Mouse (Mus musculus): ENCODE results near the gene Krtap27-1. TPM values are rescaled to one million over a fixed set of nuclear protein-coding genes. Genes with fewer than 3 reads are reported as not detected.

Gene Krtap27-1
- polyA plus RNA-seq, 1 experiment from 2014 or later, result not detected

DNA sequence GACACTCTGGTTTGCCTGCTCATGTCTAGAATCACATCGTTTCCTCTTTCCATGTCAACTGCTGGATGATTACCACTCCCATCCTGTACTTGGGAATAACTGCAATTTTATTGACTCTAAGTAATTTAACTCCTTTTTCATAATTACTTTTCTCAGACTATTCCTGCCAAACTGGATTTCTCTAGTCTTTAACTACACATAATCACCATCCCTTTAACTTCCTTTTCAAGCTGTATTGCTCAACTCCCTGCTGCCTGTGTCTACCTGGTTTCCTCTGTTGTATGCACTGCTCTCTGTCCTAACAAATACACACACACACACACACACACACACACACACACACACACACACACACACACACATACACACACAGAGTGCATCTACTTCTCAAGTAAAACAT is 20.4 kb downstream of the Krtap27-1 start:
- WGBS, result 23% methylated on average over 1 of the region's 1 CpGs
- no peaks in the 10 kb centered on the region for H3K9me3 ChIP-seq (ENCODE audit: control insufficient read depth)
- H3K4me1 ChIP-seq (replicated peaks; ENCODE audit: control insufficient read depth, insufficient read depth, low read length), result 0 out of 2 replicates have a peak, but pooled peaks cover 2% of the 10 kb centered on the region
- no peaks in the 10 kb centered on the region for H3K36me3 ChIP-seq (ENCODE audit: control insufficient read depth, insufficient read depth)
- no peak overlapping the region for H3K4me2 ChIP-seq (replicated peaks; ENCODE audit: low read depth)
- TF ChIP-seq CTCF (IDR thresholded peaks at IDR 0.05; ENCODE audit: low read depth), result no peak
- ATAC-seq, result peak; percentile 72
- no peak overlapping the region for H3K4me3 ChIP-seq (ENCODE audit: low read depth, low read length)
- H3K9ac ChIP-seq (ENCODE audit: low read depth, low read length), result no peak overlapping the region
- H3K27ac ChIP-seq (ENCODE audit: low read depth, low read length), result no peak overlapping the region
- no peaks in the 10 kb centered on the region for H3K27me3 ChIP-seq (replicated peaks; ENCODE audit: control insufficient read depth, insufficient read depth, low read length)

DNA sequence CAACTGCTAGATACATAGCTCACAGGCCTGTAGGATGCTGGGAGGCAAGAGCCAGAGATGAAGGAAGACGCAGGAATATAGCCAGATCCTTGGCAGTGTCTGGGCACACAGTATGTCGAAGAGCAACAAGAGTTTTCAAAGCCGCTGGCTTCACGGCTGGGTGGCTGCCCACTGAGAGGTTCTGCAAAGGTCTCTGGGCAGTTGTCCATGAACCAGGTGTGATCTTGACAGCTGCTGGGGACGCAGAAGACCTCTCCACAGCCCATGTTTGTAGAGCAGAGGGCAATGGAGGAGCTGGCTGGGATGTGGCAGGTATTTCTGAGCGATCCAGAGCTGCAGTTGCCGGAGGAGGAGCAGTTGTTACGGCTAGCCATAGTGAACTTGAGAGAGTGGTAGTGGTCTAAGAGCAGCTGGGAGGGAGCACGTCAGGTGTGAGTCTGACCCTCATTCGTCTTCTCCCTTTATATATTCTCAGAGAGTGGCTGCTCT is 24.1 kb downstream of the Krtap27-1 start, which contains the start of gene Krtap26-1:
TSS of gene Krtap26-1 (minus strand) at position 439 of the 489 bp plus-strand sequence.
- TF ChIP-seq CTCF (IDR thresholded peaks at IDR 0.05; ENCODE audit: low read depth), result no peak
- Histone ChIP-seq H3K36me3 (ENCODE audit: control insufficient read depth, insufficient read depth) (no peaks in the 10 kb centered on the region), H3K4me2 (replicated peaks; ENCODE audit: low read depth) (peak within 1 kb of the TSS; percentile 32), H3K9ac (ENCODE audit: low read depth, low read length) (no peak within 1 kb of the TSS), H3K9me3 (ENCODE audit: control insufficient read depth) (no peaks in the 10 kb centered on the region), H3K4me1 (replicated peaks; ENCODE audit: control insufficient read depth, insufficient read depth, low read length) (0 out of 2 replicates have a peak, but pooled peaks cover 2% of the 10 kb centered on the region), H3K27ac (ENCODE audit: low read depth, low read length) (peak within 1 kb of the TSS; percentile 68), H3K4me3 (ENCODE audit: low read depth, low read length) (no peak within 1 kb of the TSS), H3K27me3 (replicated peaks; ENCODE audit: control insufficient read depth, insufficient read depth, low read length) (no peaks in the 10 kb centered on the region)
- 85% methylated on average over 10 of the region's 10 CpGs for WGBS
- ATAC-seq, result no peak

DNA sequence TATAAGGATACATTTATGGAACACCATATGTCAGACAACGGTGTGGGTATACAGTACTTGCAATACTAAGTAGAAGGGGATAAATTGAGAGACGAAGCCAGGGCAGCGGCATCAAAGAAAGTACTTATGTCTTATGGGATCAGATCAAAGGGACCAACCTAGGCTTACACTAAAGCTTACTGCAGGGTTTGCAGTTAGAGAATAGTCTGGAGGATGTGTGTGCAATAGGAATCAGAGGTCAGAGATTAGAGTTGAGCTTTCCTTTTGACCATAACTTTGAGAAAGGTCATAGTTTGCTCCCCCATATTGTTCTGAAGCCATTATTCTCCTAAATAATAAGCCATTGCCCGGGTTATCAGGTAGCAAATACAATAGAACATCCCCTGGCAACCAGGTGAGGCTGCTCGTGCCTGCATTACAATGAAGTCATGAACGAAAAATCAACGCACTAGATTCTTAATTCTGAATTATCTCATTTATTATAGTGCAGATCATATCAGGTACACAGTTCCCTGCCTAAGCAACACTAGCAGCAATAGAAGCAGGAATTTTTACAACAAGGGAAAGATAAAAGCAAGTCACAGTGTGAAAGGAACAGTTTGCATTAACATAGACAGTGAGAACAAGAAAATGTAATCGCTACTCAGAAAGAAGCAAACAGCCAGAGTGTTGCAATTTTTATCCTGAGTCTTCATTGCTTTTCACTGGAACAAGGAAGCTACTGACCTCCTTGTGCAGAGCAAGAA is 24.9 kb downstream of the Krtap27-1 start:
- Histone ChIP-seq H3K4me1 (replicated peaks; ENCODE audit: control insufficient read depth, insufficient read depth, low read length) (0 out of 2 replicates have a peak, but pooled peaks cover 2% of the 10 kb centered on the region), H3K4me3 (ENCODE audit: low read depth, low read length) (no peak overlapping the region), H3K36me3 (ENCODE audit: control insufficient read depth, insufficient read depth) (no peaks in the 10 kb centered on the region), H3K9me3 (ENCODE audit: control insufficient read depth) (no peaks in the 10 kb centered on the region), H3K4me2 (replicated peaks; ENCODE audit: low read depth) (peak overlapping the region; percentile 32), H3K27ac (ENCODE audit: low read depth, low read length) (peak overlapping the region; percentile 68), H3K27me3 (replicated peaks; ENCODE audit: control insufficient read depth, insufficient read depth, low read length) (no peaks in the 10 kb centered on the region), H3K9ac (ENCODE audit: low read depth, low read length) (no peak overlapping the region)
- peak; percentile 80 for ATAC-seq
- WGBS, result 49% methylated on average over 8 of the region's 8 CpGs
- no peak for TF ChIP-seq CTCF (IDR thresholded peaks at IDR 0.05; ENCODE audit: low read depth)

DNA sequence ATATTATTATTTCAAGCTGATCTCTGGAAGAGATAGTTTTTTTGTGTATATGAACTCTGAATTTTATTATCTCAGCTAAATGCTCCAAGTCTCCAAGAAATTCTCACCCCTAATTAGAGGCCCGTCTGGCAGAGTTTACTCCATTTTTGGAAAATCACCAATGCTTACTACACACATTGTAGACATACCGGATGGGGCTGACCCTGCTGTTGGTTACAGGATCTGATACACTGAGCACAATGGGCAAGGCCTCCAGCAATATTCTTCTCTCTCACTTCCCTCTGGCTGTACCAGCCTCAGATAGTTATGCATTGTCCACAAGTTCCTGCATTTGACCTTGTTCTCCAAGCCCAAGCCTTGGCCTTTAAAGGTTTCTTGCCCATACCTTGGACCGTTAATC is 31.4 kb downstream of the Krtap27-1 start:
- H3K9ac ChIP-seq (ENCODE audit: low read depth, low read length), result no peak overlapping the region
- 90% methylated on average over 3 of the region's 3 CpGs for WGBS

DNA sequence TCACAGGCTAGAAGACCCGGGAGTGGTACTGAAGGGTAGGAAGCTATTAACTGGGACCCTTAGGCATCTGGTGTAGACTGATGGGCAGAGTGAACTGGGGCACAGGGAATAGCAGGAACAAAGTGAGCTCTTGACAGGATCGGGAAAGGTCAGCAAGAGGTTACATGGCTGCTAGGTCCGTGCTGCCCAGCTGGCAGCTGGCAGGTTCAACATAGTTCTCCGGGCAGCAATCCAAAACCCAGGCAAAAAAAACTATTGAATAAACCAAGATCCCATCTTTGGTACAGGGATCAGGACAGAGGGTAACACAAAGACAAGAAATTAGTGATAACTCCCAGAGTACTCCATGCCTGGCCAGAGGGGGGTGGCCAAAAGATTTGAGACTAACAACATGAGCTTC is 36.3 kb downstream of the Krtap27-1 start:
- Histone ChIP-seq H3K36me3 (ENCODE audit: control insufficient read depth, insufficient read depth) (no peaks in the 10 kb centered on the region), H3K4me3 (ENCODE audit: low read depth, low read length) (no peak overlapping the region), H3K4me2 (replicated peaks; ENCODE audit: low read depth) (no peak overlapping the region), H3K27me3 (replicated peaks; ENCODE audit: control insufficient read depth, insufficient read depth, low read length) (no peaks in the 10 kb centered on the region), H3K4me1 (replicated peaks; ENCODE audit: control insufficient read depth, insufficient read depth, low read length) (no peaks in the 10 kb centered on the region), H3K27ac (ENCODE audit: low read depth, low read length) (no peak overlapping the region), H3K9ac (ENCODE audit: low read depth, low read length) (no peak overlapping the region), H3K9me3 (ENCODE audit: control insufficient read depth) (no peaks in the 10 kb centered on the region)
- no peak for TF ChIP-seq CTCF (IDR thresholded peaks at IDR 0.05; ENCODE audit: low read depth)
- 66% methylated on average over 4 of the region's 4 CpGs for WGBS
- no peak for ATAC-seq

More for the DNA sequence above, 31.4 kb downstream of the Krtap27-1 start:
- no peak overlapping the region for H3K4me3 ChIP-seq (ENCODE audit: low read depth, low read length)
- no peaks in the 10 kb centered on the region for H3K4me1 ChIP-seq (replicated peaks; ENCODE audit: control insufficient read depth, insufficient read depth, low read length)
- no peak overlapping the region for H3K27ac ChIP-seq (ENCODE audit: low read depth, low read length)
- ATAC-seq, result no peak
- TF ChIP-seq CTCF (IDR thresholded peaks at IDR 0.05; ENCODE audit: low read depth), result no peak
- H3K4me2 ChIP-seq (replicated peaks; ENCODE audit: low read depth), result no peak overlapping the region
- H3K27me3 ChIP-seq (replicated peaks; ENCODE audit: control insufficient read depth, insufficient read depth, low read length), result no peaks in the 10 kb centered on the region
- no peaks in the 10 kb centered on the region for H3K36me3 ChIP-seq (ENCODE audit: control insufficient read depth, insufficient read depth)
- H3K9me3 ChIP-seq (ENCODE audit: control insufficient read depth), result no peaks in the 10 kb centered on the region

DNA sequence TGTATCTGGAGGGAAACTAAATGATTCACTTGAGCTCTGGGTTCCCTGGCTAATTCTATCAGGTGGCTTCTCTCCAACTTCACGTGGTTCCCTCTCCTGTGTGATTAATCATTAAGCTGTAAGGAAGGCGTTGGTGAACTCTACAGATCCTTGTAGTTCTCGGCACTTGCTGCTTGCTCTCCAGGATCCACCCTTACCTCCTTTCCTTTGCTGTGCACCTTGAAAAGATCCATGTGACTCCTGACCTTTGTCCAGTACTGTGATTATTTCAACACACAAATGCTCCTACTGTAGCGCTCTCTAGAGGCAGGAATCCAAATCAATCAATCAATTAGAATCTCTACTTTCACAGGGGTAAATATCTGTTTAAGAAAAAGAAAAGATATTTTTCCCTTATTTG is 40.0 kb downstream of the Krtap27-1 start:
- ATAC-seq, result peak; percentile 100
- 33% methylated on average over 4 of the region's 4 CpGs for WGBS
- peak; percentile 84 for TF ChIP-seq CTCF (IDR thresholded peaks at IDR 0.05; ENCODE audit: low read depth)
- Histone ChIP-seq H3K4me3 (ENCODE audit: low read depth, low read length) (no peak overlapping the region), H3K27me3 (replicated peaks; ENCODE audit: control insufficient read depth, insufficient read depth, low read length) (no peaks in the 10 kb centered on the region), H3K9me3 (ENCODE audit: control insufficient read depth) (no peaks in the 10 kb centered on the region), H3K4me2 (replicated peaks; ENCODE audit: low read depth) (no peak overlapping the region), H3K4me1 (replicated peaks; ENCODE audit: control insufficient read depth, insufficient read depth, low read length) (no peaks in the 10 kb centered on the region), H3K36me3 (ENCODE audit: control insufficient read depth, insufficient read depth) (no peaks in the 10 kb centered on the region), H3K9ac (ENCODE audit: low read depth, low read length) (no peak overlapping the region), H3K27ac (ENCODE audit: low read depth, low read length) (peak overlapping the region; percentile 58; the same call in 1 of the 2 replicates)

All from intestine, postnatal 0 days (tissue).